9 mouse cellular contexts compared by ENCODE assay signal in the genomic region with DNA sequence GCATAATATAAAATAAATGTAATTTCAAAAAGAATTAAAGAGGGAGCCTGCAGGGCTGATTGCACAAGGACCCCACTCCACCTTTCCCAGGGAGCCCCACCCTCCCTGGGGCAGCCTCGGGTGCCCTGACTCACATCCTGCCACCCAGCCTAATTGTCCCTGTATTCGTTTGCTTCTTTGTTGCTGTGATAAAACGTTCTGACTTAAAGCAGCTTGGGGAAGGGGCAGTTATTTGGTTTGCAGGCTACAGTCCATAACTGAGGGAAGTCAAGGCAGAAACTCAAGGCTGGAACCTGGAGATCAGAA. TPM values are rescaled to one million over a fixed set of nuclear protein-coding genes. Genes with fewer than 3 reads are reported as not detected.
DNase-seq lines count a peak whose midpoint lies in the region; ATAC-seq lines count a peak whose summit lies in the region.
"Had no signal": no experiment of that assay in that cellular context is flagged by ENCODE, and none has a peak within 500 bp of the region (broad histone marks: within the 10 kb centered on the region; RNA-seq: fewer than 3 reads in every experiment).

No protein-coding gene starts in this region.

- H3K27me3 ChIP-seq in hindbrain, embryonic 10.5 days (ENCODE audit: insufficient read depth, poor library complexity, severe bottlenecking): peaks cover 99% of the 10 kb centered on the region
- peaks cover 6% of the 10 kb centered on the region for H3K27me3 ChIP-seq in hindbrain, embryonic 16.5 days (replicated peaks; ENCODE audit: control insufficient read depth, insufficient read depth, low read length)
- H3K27me3 ChIP-seq in midbrain, embryonic 13.5 days: peaks cover 87% of the 10 kb centered on the region
- H3K27me3 ChIP-seq in midbrain, embryonic 11.5 days (ENCODE audit: control insufficient read depth, insufficient read depth, low read length): peaks cover 37% of the 10 kb centered on the region
- peaks cover 59% of the 10 kb centered on the region for H3K27me3 ChIP-seq in neural tube, embryonic 15.5 days (replicated peaks)

- peak overlapping the region; percentile 74; the same call in 1 of the 2 replicates for H3K4me3 ChIP-seq in hindbrain, embryonic 10.5 days
- no peak overlapping the region for H3K4me3 ChIP-seq in hindbrain, embryonic 16.5 days (ENCODE audit: low read length)
- no peak overlapping the region for H3K4me3 ChIP-seq in midbrain, embryonic 13.5 days (replicated peaks)
- no peak overlapping the region for H3K4me3 ChIP-seq in midbrain, embryonic 11.5 days (ENCODE audit: low read depth, low read length)
- no peak overlapping the region; the same call in 1 of the 2 replicates for H3K4me3 ChIP-seq in neural tube, embryonic 15.5 days (replicated peaks)

- DNase-seq in hindbrain, embryonic 10.5 days (ENCODE audit: low spot score): no peak
- no peak for DNase-seq in midbrain, embryonic 11.5 days (ENCODE audit: low spot score, missing footprints)
- peak; percentile 49 for DNase-seq in induced T-regulatory cell, adult 2 months (ENCODE audit: low read depth)
- no peak for DNase-seq in retina, postnatal 1 day
- no peak for DNase-seq in urinary bladder, postnatal 10 days (ENCODE audit: low spot score)

- 24% methylated on average over 3 of the region's 3 CpGs for WGBS in hindbrain, embryonic 10.5 days
- 13% methylated on average over 3 of the region's 3 CpGs for WGBS in hindbrain, embryonic 16.5 days
- 18% methylated on average over 3 of the region's 3 CpGs for WGBS in midbrain, embryonic 13.5 days
- WGBS in midbrain, embryonic 11.5 days: 22% methylated on average over 3 of the region's 3 CpGs
- WGBS in neural tube, embryonic 15.5 days: 7% methylated on average over 3 of the region's 3 CpGs

- peaks cover 31% of the 10 kb centered on the region for H3K4me1 ChIP-seq in hindbrain, embryonic 10.5 days (replicated peaks)
- peaks cover 11% of the 10 kb centered on the region for H3K4me1 ChIP-seq in hindbrain, embryonic 16.5 days (ENCODE audit: control insufficient read depth, insufficient read depth, low read depth, low read length)
- peaks cover 21% of the 10 kb centered on the region for H3K4me1 ChIP-seq in midbrain, embryonic 13.5 days (replicated peaks)
- H3K4me1 ChIP-seq in midbrain, embryonic 11.5 days (ENCODE audit: control insufficient read depth, insufficient read depth, low read length): peaks cover 13% of the 10 kb centered on the region
- peaks cover 26% of the 10 kb centered on the region for H3K4me1 ChIP-seq in neural tube, embryonic 15.5 days

- no peaks in the 10 kb centered on the region for H3K36me3 ChIP-seq in hindbrain, embryonic 10.5 days
- 0 out of 2 replicates have a peak, but pooled peaks cover 2% of the 10 kb centered on the region for H3K36me3 ChIP-seq in hindbrain, embryonic 16.5 days (ENCODE audit: control insufficient read depth, insufficient read depth, low read length)
- H3K36me3 ChIP-seq in midbrain, embryonic 13.5 days: no peaks in the 10 kb centered on the region
- H3K36me3 ChIP-seq in midbrain, embryonic 11.5 days (ENCODE audit: control insufficient read depth, insufficient read depth, low read length): no peaks in the 10 kb centered on the region
- peaks cover 13% of the 10 kb centered on the region; the same call in 1 of the 2 replicates for H3K36me3 ChIP-seq in neural tube, embryonic 15.5 days
- H3K36me3 ChIP-seq: midbrain, embryonic 12.5 days had no signal

- H3K9ac ChIP-seq in hindbrain, embryonic 16.5 days (ENCODE audit: low read depth, low read length): no peak overlapping the region
- H3K9ac ChIP-seq in midbrain, embryonic 13.5 days (replicated peaks): no peak overlapping the region
- H3K9ac ChIP-seq in midbrain, embryonic 11.5 days (ENCODE audit: low read length): no peak overlapping the region
- H3K9ac ChIP-seq in neural tube, embryonic 15.5 days (replicated peaks): peak overlapping the region; percentile 67; the same call in 1 of the 2 replicates

- no peak for ATAC-seq in hindbrain, embryonic 16.5 days
- ATAC-seq in midbrain, embryonic 13.5 days: no peak
- ATAC-seq in midbrain, embryonic 11.5 days (ENCODE audit: low FRiP score): no peak
- ATAC-seq in neural tube, embryonic 15.5 days (ENCODE audit: low FRiP score): no peak

- H3K9me3 ChIP-seq in hindbrain, embryonic 10.5 days: no peaks in the 10 kb centered on the region
- H3K9me3 ChIP-seq in hindbrain, embryonic 16.5 days (ENCODE audit: control insufficient read depth, low read length): no peaks in the 10 kb centered on the region
- no peaks in the 10 kb centered on the region for H3K9me3 ChIP-seq in midbrain, embryonic 13.5 days
- H3K9me3 ChIP-seq in midbrain, embryonic 11.5 days (ENCODE audit: control insufficient read depth, low read length): no peaks in the 10 kb centered on the region
- H3K9me3 ChIP-seq in neural tube, embryonic 15.5 days (replicated peaks): no peaks in the 10 kb centered on the region
- H3K9me3 ChIP-seq: midbrain, embryonic 12.5 days had no signal

- H3K27ac ChIP-seq in hindbrain, embryonic 10.5 days: no peak overlapping the region
- no peak overlapping the region for H3K27ac ChIP-seq in hindbrain, embryonic 16.5 days (ENCODE audit: low read depth, low read length)
- H3K27ac ChIP-seq in midbrain, embryonic 13.5 days: no peak overlapping the region
- H3K27ac ChIP-seq in midbrain, embryonic 11.5 days (ENCODE audit: low read depth, low read length): no peak overlapping the region
- no peak overlapping the region for H3K27ac ChIP-seq in neural tube, embryonic 15.5 days (replicated peaks)
- H3K27ac ChIP-seq: midbrain, embryonic 12.5 days had no signal

- no peak overlapping the region for H3K4me2 ChIP-seq in hindbrain, embryonic 16.5 days (ENCODE audit: low read length)
- H3K4me2 ChIP-seq in midbrain, embryonic 13.5 days (replicated peaks): peak overlapping the region; percentile 95; the same call in 1 of the 2 replicates
- no peak overlapping the region for H3K4me2 ChIP-seq in midbrain, embryonic 11.5 days
- peak overlapping the region; percentile 98 for H3K4me2 ChIP-seq in neural tube, embryonic 15.5 days

RNA-seq across cellular contexts. Expression of a gene that starts 0.8 kb away (rescaled TPM):
- 6.2 and 7.7 TPM in 2 replicates for polyA plus RNA-seq in hindbrain, embryonic 10.5 days (2016; fragmentation: Nextera tagmentation; extraction: Ambion mirVana)
- polyA plus RNA-seq in hindbrain, embryonic 16.5 days (2015; fragmentation: Nextera tagmentation; extraction: Ambion mirVana): 17.3 and 17.4 TPM in 2 replicates
- 4.9 and 5.4 TPM in 2 replicates for polyA plus RNA-seq in midbrain, embryonic 13.5 days (2015; fragmentation: Nextera tagmentation; extraction: Ambion mirVana)
- polyA plus RNA-seq in midbrain, embryonic 11.5 days (2014; fragmentation: Nextera tagmentation; extraction: Ambion mirVana): 4.8 and 5.1 TPM in 2 replicates
- polyA plus RNA-seq in neural tube, embryonic 15.5 days (2015; fragmentation: Nextera tagmentation; extraction: Ambion mirVana): 15.7 and 16.2 TPM in 2 replicates

RNA-seq across cellular contexts. Expression of a gene that starts 16.8 kb away (rescaled TPM):
- polyA plus RNA-seq in hindbrain, embryonic 10.5 days (2016; fragmentation: Nextera tagmentation; extraction: Ambion mirVana): 0.37 and 1.2 TPM in 2 replicates
- polyA plus RNA-seq in hindbrain, embryonic 16.5 days (2015; fragmentation: Nextera tagmentation; extraction: Ambion mirVana): 0.80 and 0.85 TPM in 2 replicates
- 0.22 and 0.51 TPM in 2 replicates for polyA plus RNA-seq in midbrain, embryonic 13.5 days (2015; fragmentation: Nextera tagmentation; extraction: Ambion mirVana)
- 0.26 and 0.58 TPM in 2 replicates for polyA plus RNA-seq in midbrain, embryonic 11.5 days (2014; fragmentation: Nextera tagmentation; extraction: Ambion mirVana)
- polyA plus RNA-seq in neural tube, embryonic 15.5 days (2015; fragmentation: Nextera tagmentation; extraction: Ambion mirVana): 0.92 and 1.8 TPM in 2 replicates

Comparison
In these comparisons a context has a peak if more than half of its experiments do, and no peak if none do; other contexts are left out.
1. H3K4me2 ChIP-seq: peak in midbrain, embryonic 13.5 days (single experiment) and neural tube, embryonic 15.5 days (single experiment); none in hindbrain, embryonic 16.5 days (single experiment) and midbrain, embryonic 11.5 days (single experiment).